Mouse (Mus musculus) intestine, embryonic 15.5 days (tissue): ENCODE data around the gene Neurog3. TPM values are rescaled to one million over a fixed set of nuclear protein-coding genes. Genes with fewer than 3 reads are reported as not detected.
A peak's percentile ranks its signal among the peaks of the same experiment; 100 is the strongest.

Experiments
- ATAC-seq: fragments of 200-750 bp; cut with Nextera tagmentation; 2 replicates; pipeline ENCODE4 v1.8.0; 2017; ENCODE audit warnings: moderate TSS enrichment, moderate library complexity
- H3K27ac ChIP-seq: fragments of 300-500 bp; sonication (generic); 2 replicates; pipeline ENCODE4 v1.5.1; 2015; ENCODE audit warnings: mild to moderate bottlenecking, inconsistent platforms
- H3K27me3 ChIP-seq: fragments of 300-500 bp; sonication (generic); replicated peaks from 2 replicates; pipeline ENCODE4 v1.6.1; 2015; ENCODE audit warnings: inconsistent platforms
- H3K36me3 ChIP-seq: fragments of 300-500 bp; sonication (generic); 2 replicates; pipeline ENCODE4 v1.6.1; 2015; ENCODE audit warnings: inconsistent platforms
- H3K4me1 ChIP-seq: fragments of 300-500 bp; sonication (generic); replicated peaks from 2 replicates; pipeline ENCODE4 v1.6.1; 2015; ENCODE audit warnings: inconsistent platforms
- H3K4me2 ChIP-seq: fragments of 300-500 bp; sonication (generic); replicated peaks from 2 replicates; pipeline ENCODE4 v1.6.1; 2015; ENCODE audit warnings: mild to moderate bottlenecking, inconsistent platforms
- H3K4me3 ChIP-seq: fragments of 300-500 bp; sonication (generic); replicated peaks from 2 replicates; pipeline ENCODE4 v1.5.1; 2015; ENCODE audit warnings: inconsistent platforms
- H3K9ac ChIP-seq: fragments of 300-500 bp; sonication (generic); 2 replicates; pipeline ENCODE4 v1.6.1; 2015; ENCODE audit warnings: inconsistent platforms
- H3K9me3 ChIP-seq: fragments of 300-500 bp; sonication (generic); 2 replicates; pipeline ENCODE4 v1.6.1; 2016; ENCODE audit warnings: inconsistent platforms
- WGBS: fragments of 180-500 bp; shearing (Covaris S2); methylation state at CpG from one replicate; pipeline ENCODE4 v1.1.7; 2015; 5-methylcytosine and 5-hydroxymethylcytosine counted together
- polyA plus RNA-seq: library from polyadenylated mRNA; unstranded; fragments of >200 nt; fragmentation: Nextera tagmentation; extraction: Ambion mirVana; gene quantifications from 2 replicates; pipeline ENCODE4 v1.2.1, GENCODE M21; 2015

The Neurog3 gene
- polyA plus RNA-seq = 11.4 and 11.8 TPM in 2 replicates

- H3K9ac ChIP-seq = no peak within 1 kb of the TSS
- peaks cover 7% of the 10 kb centered on the region for H3K4me1 ChIP-seq
- peak within 1 kb of the TSS; percentile 59 for H3K4me2 ChIP-seq
- under 1% methylated on average over 29 of the region's 29 CpGs for WGBS
- no peaks in the 10 kb centered on the region for H3K36me3 ChIP-seq
- H3K27me3 ChIP-seq = peaks cover 92% of the 10 kb centered on the region
- no peak within 1 kb of the TSS for H3K27ac ChIP-seq
- peak; percentile 39; the same call in 1 of the 2 replicates for ATAC-seq
- H3K9me3 ChIP-seq = no peaks in the 10 kb centered on the region
- peak within 1 kb of the TSS; percentile 21 for H3K4me3 ChIP-seq
Measured at GRCm38 (mm10) chr10:62132691-62133281, at the start of gene Neurog3. Gene Neurog3 (plus strand): TSS chr10:62133090.

DNA sequence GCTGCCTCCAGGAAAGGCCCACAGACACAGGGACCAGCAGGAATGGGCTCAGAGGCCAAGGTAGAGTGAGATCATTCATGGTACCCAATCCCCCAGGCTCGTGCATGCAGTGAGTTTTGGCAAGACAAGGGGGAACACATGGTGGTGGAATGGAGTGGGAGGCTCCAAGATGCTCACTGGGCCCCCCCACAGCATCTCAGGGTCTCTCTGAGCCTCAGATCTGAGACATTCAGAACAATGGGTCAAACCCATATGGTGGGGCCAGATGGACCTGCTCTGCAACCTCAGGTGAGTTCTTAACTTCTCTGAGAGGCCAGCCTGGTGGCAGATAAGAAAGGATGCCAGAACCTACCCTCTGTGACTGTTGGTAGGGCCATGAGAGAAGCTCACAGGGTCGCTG lies 46.8 kb upstream of the Neurog3 start:
- Histone ChIP-seq H3K4me3 (no peak overlapping the region), H3K9ac (no peak overlapping the region), H3K4me2 (no peak overlapping the region), H3K27me3 (no peaks in the 10 kb centered on the region), H3K27ac (no peak overlapping the region), H3K4me1 (no peaks in the 10 kb centered on the region), H3K9me3 (no peaks in the 10 kb centered on the region), H3K36me3 (no peaks in the 10 kb centered on the region)
- no peak for ATAC-seq
- WGBS = 52% methylated on average over 2 of the region's 2 CpGs

DNA sequence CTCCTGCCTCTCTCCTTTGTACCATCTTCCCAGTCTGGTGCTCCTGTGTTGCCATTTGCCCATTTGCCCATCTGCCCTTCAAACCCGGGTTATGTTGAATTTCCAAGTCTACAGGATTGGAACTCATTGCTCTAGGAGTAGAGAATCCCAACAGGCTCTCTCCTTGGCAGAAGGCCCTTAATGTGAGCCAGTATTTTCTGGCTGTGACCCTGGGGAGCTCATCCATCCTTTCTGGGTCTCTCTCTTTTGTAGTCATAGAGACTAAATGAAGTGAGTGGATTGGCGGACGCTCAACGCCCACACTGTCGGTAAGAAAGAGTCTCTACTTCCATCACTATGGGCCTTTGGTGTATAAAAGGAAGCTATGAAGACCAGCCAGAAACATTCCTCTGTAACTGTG lies 46.1 kb upstream of the Neurog3 start:
- Histone ChIP-seq H3K4me3 (no peak overlapping the region), H3K4me1 (no peaks in the 10 kb centered on the region), H3K27me3 (no peaks in the 10 kb centered on the region), H3K36me3 (no peaks in the 10 kb centered on the region), H3K4me2 (no peak overlapping the region), H3K27ac (no peak overlapping the region), H3K9ac (no peak overlapping the region), H3K9me3 (no peaks in the 10 kb centered on the region)
- WGBS = 91% methylated on average over 5 of the region's 5 CpGs
- no peak for ATAC-seq

DNA sequence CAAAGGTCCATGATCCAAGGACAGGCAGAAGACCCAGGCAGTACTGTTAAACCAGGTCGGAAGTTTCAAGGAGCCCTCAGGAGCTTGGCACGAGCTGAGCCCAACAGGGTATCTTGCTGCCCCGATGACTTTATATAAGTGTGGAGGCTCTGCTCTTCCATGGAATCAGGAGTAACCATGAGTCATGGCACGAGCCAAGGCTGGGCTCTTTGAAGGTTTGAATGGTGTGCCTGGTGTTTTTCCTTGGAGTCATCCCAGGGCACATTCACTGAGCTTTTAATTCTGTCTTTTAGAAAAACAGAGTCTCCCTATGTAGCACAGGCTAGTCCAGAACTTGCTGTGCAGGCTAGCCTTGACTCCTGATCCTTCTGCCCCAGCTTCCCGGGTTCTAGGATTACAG lies 44.5 kb upstream of the Neurog3 start:
- H3K9me3 ChIP-seq = no peaks in the 10 kb centered on the region
- no peak overlapping the region for H3K27ac ChIP-seq
- 83% methylated on average over 5 of the region's 5 CpGs for WGBS
- H3K36me3 ChIP-seq = no peaks in the 10 kb centered on the region
- H3K4me2 ChIP-seq = no peak overlapping the region
- no peak overlapping the region for H3K9ac ChIP-seq
- no peak for ATAC-seq
- H3K4me3 ChIP-seq = no peak overlapping the region
- no peaks in the 10 kb centered on the region for H3K27me3 ChIP-seq
- no peaks in the 10 kb centered on the region for H3K4me1 ChIP-seq

GRCm38 (mm10) chr10:62089071-62089470 lies 43.8 kb upstream of the Neurog3 start:
- Histone ChIP-seq H3K27ac (no peak overlapping the region), H3K27me3 (no peaks in the 10 kb centered on the region), H3K36me3 (no peaks in the 10 kb centered on the region), H3K4me1 (no peaks in the 10 kb centered on the region), H3K9me3 (no peaks in the 10 kb centered on the region), H3K4me3 (no peak overlapping the region), H3K9ac (no peak overlapping the region), H3K4me2 (no peak overlapping the region)
- no peak for ATAC-seq
- 59% methylated on average over 7 of the region's 7 CpGs for whole genome bisulfite sequencing

GRCm38 (mm10) chr10:62089486-62089885 lies 43.4 kb upstream of the Neurog3 start:
- Histone ChIP-seq H3K4me2 (no peak overlapping the region), H3K9ac (no peak overlapping the region), H3K4me1 (no peaks in the 10 kb centered on the region), H3K27me3 (no peaks in the 10 kb centered on the region), H3K4me3 (no peak overlapping the region), H3K27ac (no peak overlapping the region), H3K36me3 (no peaks in the 10 kb centered on the region), H3K9me3 (no peaks in the 10 kb centered on the region)
- ATAC-seq = no peak

DNA sequence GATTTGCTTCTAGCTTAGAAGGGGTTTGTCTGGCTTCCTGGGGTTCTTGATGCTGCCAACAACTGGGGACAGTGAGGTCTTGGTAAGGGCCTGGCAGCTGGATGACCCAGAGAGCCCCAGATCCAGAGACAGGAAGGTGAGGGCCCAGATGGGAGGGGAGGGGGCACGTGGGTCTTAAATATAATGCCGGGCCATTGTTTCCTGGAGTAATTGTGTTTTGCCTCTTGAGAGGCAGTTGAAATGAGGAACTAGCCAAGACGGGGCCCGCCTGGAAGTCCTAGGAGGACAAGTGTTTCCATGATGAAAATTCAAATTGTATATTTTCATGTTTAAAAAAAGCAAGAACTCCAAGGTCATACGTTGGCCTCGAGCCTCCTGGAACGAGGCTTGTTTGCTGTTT lies 39.0 kb upstream of the Neurog3 start:
- WGBS = 74% methylated on average over 7 of the region's 7 CpGs
- no peak overlapping the region for H3K9ac ChIP-seq

GRCm38 (mm10) chr10:62094401-62094800 lies 38.5 kb upstream of the Neurog3 start:
- ATAC-seq = no peak
- Histone ChIP-seq H3K9me3 (no peaks in the 10 kb centered on the region), H3K4me3 (no peak overlapping the region), H3K9ac (no peak overlapping the region), H3K27ac (no peak overlapping the region), H3K4me1 (no peaks in the 10 kb centered on the region), H3K36me3 (no peaks in the 10 kb centered on the region), H3K4me2 (no peak overlapping the region), H3K27me3 (no peaks in the 10 kb centered on the region)
- WGBS = 86% methylated on average over 6 of the region's 6 CpGs

More for the DNA sequence above, 39.0 kb upstream of the Neurog3 start:
- H3K4me1 ChIP-seq = no peaks in the 10 kb centered on the region
- ATAC-seq = no peak
- H3K27ac ChIP-seq = no peak overlapping the region
- H3K36me3 ChIP-seq = no peaks in the 10 kb centered on the region
- no peaks in the 10 kb centered on the region for H3K27me3 ChIP-seq
- no peak overlapping the region for H3K4me2 ChIP-seq
- H3K4me3 ChIP-seq = no peak overlapping the region
- H3K9me3 ChIP-seq = no peaks in the 10 kb centered on the region

- no peak for ATAC-seq
- WGBS = 51% methylated on average over 10 of the region's 10 CpGs
- Histone ChIP-seq H3K9ac (no peak overlapping the region), H3K4me1 (no peaks in the 10 kb centered on the region), H3K27me3 (peaks cover 3% of the 10 kb centered on the region; the same call in 1 of the 2 replicates), H3K36me3 (no peaks in the 10 kb centered on the region), H3K4me2 (no peak overlapping the region), H3K27ac (no peak overlapping the region), H3K4me3 (no peak overlapping the region), H3K9me3 (no peaks in the 10 kb centered on the region)
Measured at GRCm38 (mm10) chr10:62099749-62100403, 33.0 kb upstream of the Neurog3 start.

- Histone ChIP-seq H3K9ac (no peak overlapping the region), H3K9me3 (no peaks in the 10 kb centered on the region), H3K4me2 (no peak overlapping the region), H3K36me3 (no peaks in the 10 kb centered on the region), H3K27ac (no peak overlapping the region), H3K4me3 (no peak overlapping the region), H3K4me1 (no peaks in the 10 kb centered on the region), H3K27me3 (peaks cover 3% of the 10 kb centered on the region; the same call in 1 of the 2 replicates)
- ATAC-seq = peak; percentile 36
- WGBS = 11% methylated on average over 7 of the region's 7 CpGs
Measured at GRCm38 (mm10) chr10:62101504-62102439, 31.1 kb upstream of the Neurog3 start.

DNA sequence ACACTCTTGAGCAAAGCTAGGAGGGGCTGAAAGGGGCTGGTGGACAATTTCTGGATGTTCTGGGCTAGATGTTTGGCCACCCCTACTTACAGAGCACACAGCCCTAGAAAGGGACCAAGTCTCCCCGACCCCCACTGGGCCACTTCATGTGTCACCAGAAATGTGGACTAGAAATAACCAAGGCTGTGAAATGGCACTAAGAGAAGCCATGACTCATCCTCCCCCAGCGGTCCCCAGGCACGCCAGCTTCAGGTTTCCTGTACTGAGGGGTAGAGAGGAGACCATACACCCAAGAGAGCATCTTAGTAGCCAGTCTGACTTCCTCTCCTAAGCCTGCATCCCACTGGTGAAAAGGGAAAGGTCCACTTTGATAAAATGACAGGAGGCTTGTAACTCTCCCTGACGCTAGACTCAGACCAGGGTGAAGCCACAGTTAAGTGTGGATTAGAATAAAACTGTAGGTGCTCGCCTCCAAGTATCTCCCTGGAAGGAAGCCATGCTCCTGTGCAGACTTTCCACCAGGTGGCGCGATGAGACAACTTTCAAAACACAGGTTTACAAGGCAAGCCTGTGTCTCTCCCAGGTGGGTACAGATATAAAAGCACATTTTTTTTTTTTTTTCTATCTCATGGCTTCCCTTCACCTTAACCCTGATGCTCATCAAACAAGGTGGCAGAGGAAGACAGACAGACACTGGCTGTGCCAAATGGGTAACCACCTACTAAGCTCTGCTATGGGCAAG lies 27.9 kb upstream of the Neurog3 start:
- Histone ChIP-seq H3K27me3 (peaks cover 10% of the 10 kb centered on the region), H3K9ac (no peak overlapping the region), H3K4me2 (no peak overlapping the region), H3K27ac (no peak overlapping the region), H3K36me3 (no peaks in the 10 kb centered on the region), H3K9me3 (no peaks in the 10 kb centered on the region), H3K4me3 (no peak overlapping the region), H3K4me1 (no peaks in the 10 kb centered on the region)
- peak; percentile 53; the same call in 1 of the 2 replicates for ATAC-seq
- WGBS = 28% methylated on average over 7 of the region's 7 CpGs

GRCm38 (mm10) chr10:62107048-62107447 lies 25.8 kb upstream of the Neurog3 start:
- H3K9me3 ChIP-seq = no peaks in the 10 kb centered on the region
- H3K9ac ChIP-seq = no peak overlapping the region

More at GRCm38 (mm10) chr10:62107048-62107447, 25.8 kb upstream of the Neurog3 start:
- Histone ChIP-seq H3K4me1 (0 out of 2 replicates have a peak, but pooled peaks cover 9% of the 10 kb centered on the region), H3K4me2 (no peak overlapping the region), H3K36me3 (no peaks in the 10 kb centered on the region), H3K27me3 (peaks cover 16% of the 10 kb centered on the region), H3K4me3 (no peak overlapping the region), H3K27ac (no peak overlapping the region)
- WGBS = 78% methylated on average over 9 of the region's 9 CpGs
- no peak for ATAC-seq
